Mouse (Mus musculus) megakaryocyte, embryonic 14.5 days (primary cell): ENCODE measurements around the gene Wrnip1. TPM values are rescaled to one million over a fixed set of nuclear protein-coding genes. Genes with fewer than 3 reads are reported as not detected.

Source experiments
- H3K27me3 ChIP-seq: replicated peaks from 2 replicates; pipeline ENCODE3; 2012; ENCODE audit warnings: inconsistent platforms
- H3K36me3 ChIP-seq: replicated peaks from 2 replicates; pipeline ENCODE3; 2012; ENCODE audit warnings: low read length, inconsistent platforms, mixed read lengths
- H3K4me1 ChIP-seq: 2 replicates; pipeline ENCODE4 v1.6.1; 2012; ENCODE audit warnings: inconsistent platforms
- H3K4me3 ChIP-seq: replicated peaks from 2 replicates; pipeline ENCODE3; 2012; ENCODE audit warnings: moderate library complexity, mild to moderate bottlenecking, inconsistent platforms
- H3K9me3 ChIP-seq: 2 replicates; pipeline ENCODE4 v1.6.1; 2012; ENCODE audit warnings: inconsistent platforms
- FLI1 ChIP-seq: IDR thresholded peaks from 2 replicates; pipeline ENCODE4 v1.6.1; 2012; ENCODE audit warnings: low read length, inconsistent platforms, mixed read lengths
- GATA1 ChIP-seq: IDR thresholded peaks from 3 replicates; pipeline ENCODE4 v1.6.1; 2012; ENCODE audit warnings: mixed read lengths, low read length, inconsistent platforms, borderline replicate concordance
- polyA plus RNA-seq: library from polyadenylated mRNA; stranded (reverse); fragments of >175 nt; gene quantifications from 2 replicates; pipeline ENCODE4 v1.2.3, GENCODE M21; 2012; ENCODE audit warnings: low replicate concordance; ENCODE audit not compliant: insufficient read depth

Gene Wrnip1
- polyA plus RNA-seq, 1 experiment: 19.4 TPM

DNA sequence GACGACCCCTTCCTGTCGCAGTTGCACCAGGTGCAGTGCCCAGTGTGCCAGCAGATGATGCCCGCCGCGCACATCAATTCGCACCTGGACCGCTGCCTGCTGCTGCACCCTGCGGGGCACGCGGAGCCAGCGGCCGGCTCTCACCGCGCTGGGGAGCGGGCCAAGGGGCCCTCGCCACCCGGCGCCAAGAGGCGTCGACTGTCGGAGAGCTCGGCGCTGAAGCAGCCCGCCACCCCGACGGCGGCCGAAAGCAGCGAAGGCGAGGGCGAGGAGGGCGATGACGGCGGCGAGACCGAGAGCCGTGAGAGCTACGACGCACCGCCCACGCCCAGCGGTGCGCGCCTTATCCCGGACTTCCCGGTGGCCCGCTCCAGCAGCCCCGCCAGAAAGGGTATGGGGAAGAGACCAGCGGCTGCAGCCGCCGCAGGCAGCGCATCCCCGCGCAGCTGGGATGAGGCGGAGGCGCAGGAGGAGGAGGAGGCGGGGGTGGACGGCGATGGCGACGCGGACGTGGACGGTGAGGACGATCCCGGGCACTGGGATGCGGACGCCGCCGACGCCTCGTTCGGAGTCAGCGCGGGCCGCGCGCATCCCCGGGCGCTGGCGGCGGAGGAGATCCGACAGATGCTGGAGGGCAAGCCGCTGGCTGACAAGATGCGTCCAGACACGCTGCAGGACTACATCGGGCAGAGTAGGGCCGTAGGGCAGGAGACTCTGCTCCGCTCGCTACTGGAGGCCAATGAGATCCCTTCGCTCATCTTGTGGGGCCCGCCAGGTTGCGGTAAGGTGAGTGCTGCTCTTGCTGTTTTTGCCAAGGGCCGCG, 632 bp downstream of the Wrnip1 start, which contains the start of gene D930007J09Rik:
TSS of gene D930007J09Rik (minus strand) at position 591 of the 823 bp plus-strand sequence.
- Histone ChIP-seq H3K27me3 (no peaks in the 10 kb centered on the region), H3K4me3 (peak within 1 kb of the TSS; percentile 100), H3K9me3 (no peaks in the 10 kb centered on the region), H3K36me3 (peaks cover 36% of the 10 kb centered on the region), H3K4me1 (peaks cover 41% of the 10 kb centered on the region)
- TF ChIP-seq GATA1 (no peak), FLI1 (no peak)

DNA sequence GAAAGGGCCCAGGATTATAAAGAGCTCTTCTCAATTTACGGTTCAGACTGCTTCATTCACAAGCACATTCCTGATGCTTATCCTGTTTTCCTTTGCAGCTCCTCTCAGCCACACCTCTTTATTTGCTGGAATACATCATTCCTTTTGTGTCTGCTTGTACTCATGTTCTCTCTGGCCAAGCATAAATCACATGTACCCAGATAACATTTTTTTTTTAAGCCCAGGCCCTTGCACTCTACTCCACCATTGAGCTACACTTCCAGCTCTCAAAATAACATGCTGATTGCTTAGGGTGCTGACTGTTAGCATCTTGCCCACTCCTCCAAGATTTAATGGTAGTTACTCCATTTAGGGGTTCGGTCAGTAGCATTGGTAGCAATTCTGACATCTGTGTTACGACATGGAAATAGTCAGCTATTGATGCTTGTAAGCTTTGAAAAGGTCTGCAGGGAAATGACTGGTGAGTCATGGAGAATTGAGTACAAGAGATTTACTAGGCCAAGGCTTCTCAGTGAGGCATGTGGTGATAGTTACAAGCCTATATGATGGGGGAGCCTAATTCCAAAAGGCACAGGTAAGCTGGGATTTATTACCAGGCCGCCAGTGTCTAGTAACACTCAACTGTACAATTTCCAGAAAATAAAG, 2.0 kb downstream of the Wrnip1 start:
- Histone ChIP-seq H3K9me3 (no peaks in the 10 kb centered on the region), H3K4me3 (peak overlapping the region; percentile 56), H3K4me1 (peaks cover 41% of the 10 kb centered on the region), H3K27me3 (no peaks in the 10 kb centered on the region), H3K36me3 (peaks cover 50% of the 10 kb centered on the region)
- TF ChIP-seq GATA1 (no peak), FLI1 (no peak)

DNA sequence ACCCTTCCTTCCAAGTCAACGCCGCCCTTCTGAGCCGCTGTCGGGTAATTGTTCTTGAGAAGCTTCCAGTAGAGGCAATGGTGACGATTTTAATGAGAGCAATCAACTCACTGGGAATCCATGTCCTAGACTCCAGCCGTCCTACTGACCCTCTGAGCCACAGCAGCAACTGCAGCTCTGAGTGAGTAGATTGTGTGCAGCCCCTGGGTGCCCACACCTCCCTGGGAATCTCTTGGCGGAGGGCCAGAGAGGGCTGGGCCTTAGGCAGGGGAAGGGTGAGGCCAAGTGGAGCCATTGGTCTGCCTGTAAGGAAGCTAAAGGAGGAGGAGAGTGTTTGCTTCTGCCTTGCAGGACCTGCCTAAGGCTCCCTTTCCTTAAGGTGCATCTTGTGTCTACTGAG, 5.0 kb downstream of the Wrnip1 start:
- Histone ChIP-seq H3K9me3 (no peaks in the 10 kb centered on the region), H3K36me3 (peaks cover 77% of the 10 kb centered on the region), H3K4me1 (peaks cover 25% of the 10 kb centered on the region), H3K27me3 (no peaks in the 10 kb centered on the region), H3K4me3 (no peak overlapping the region)
- TF ChIP-seq FLI1 (no peak), GATA1 (no peak)

DNA sequence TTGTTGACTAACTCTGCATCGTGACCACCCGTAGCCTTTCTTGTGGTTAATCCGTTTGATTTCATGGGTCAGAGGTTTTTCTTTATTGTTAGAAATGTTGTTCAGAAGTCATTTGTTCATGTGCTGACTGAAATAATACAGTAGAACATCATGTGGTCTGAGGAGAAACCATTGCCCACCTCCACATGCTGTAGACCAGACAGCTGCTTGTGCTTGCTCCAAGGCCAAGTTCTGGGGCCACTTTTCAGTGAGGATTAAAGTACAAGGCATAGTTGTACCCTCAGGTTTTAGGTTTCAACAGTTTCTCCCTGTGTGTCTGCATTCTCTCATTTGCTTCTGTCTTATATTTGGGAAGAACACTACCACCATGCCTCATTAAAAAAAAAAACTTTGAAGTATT, 5.8 kb downstream of the Wrnip1 start:
- H3K36me3 ChIP-seq: peaks cover 85% of the 10 kb centered on the region
- H3K4me1 ChIP-seq: peaks cover 22% of the 10 kb centered on the region
- no peaks in the 10 kb centered on the region for H3K27me3 ChIP-seq
- TF ChIP-seq FLI1 (no peak), GATA1 (no peak)
- H3K4me3 ChIP-seq: no peak overlapping the region
- H3K9me3 ChIP-seq: no peaks in the 10 kb centered on the region

DNA sequence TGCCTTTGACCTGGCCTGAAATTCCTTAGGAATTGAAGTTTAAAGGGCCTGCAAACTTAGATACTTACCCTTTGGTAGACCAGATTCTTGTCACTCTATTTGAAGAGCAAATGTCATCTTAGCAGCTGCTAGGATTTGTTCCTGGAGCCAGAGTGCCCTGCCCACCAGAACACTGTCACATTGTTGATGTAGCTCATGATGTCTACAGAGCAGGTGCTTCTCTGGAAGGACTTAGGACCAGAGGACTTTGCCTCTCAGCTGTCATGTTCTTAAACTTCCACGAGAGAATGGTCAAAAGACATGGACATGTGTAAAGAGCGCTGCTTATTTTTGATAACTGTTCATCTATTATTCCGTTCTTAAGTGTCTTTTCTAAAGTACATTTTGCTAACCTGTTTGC, 17.4 kb downstream of the Wrnip1 start:
- Histone ChIP-seq H3K27me3 (no peaks in the 10 kb centered on the region), H3K4me1 (peaks cover 20% of the 10 kb centered on the region), H3K36me3 (peaks cover 92% of the 10 kb centered on the region), H3K9me3 (peaks cover 2% of the 10 kb centered on the region), H3K4me3 (no peak overlapping the region)
- TF ChIP-seq GATA1 (no peak), FLI1 (no peak)

DNA sequence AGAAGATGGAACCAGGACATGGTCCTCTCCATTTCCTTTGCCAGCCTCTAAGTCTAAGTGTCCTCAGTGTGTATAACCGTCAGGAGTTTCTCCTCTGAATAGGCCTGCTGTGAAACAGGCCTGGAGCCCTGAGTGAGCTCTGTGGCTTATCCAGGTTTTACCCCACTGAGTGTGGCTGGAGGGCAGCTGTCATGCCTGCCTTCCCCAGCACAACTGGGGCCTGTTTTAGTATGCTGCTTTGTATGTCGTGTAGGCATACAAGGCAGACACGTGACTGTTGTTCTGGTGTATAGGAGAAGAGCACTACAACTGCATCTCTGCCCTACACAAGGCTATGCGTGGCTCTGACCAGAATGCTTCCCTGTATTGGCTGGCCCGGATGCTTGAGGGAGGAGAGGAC, 18.1 kb downstream of the Wrnip1 start:
- Histone ChIP-seq H3K36me3 (peaks cover 87% of the 10 kb centered on the region), H3K9me3 (no peaks in the 10 kb centered on the region), H3K4me3 (no peak overlapping the region), H3K27me3 (no peaks in the 10 kb centered on the region), H3K4me1 (peaks cover 25% of the 10 kb centered on the region)
- TF ChIP-seq FLI1 (no peak), GATA1 (no peak)

DNA sequence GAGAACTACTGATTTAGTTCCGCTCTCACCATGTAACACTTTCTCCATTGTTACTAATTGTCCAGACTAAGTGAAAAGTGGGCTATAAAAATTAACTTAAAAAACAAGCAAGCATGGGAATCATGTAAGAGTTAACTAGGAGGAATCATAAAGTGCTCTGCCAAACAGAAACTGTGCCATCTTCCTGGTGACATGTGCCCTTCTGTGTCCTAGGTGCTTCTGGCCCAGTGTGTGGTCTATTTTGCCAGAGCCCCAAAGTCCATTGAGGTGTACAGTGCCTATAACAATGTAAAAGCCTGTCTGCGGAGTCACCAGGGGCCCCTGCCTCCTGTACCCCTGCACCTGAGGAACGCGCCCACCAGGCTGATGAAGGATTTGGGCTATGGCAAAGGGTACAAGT, 19.8 kb downstream of the Wrnip1 start:
- H3K27me3 ChIP-seq: no peaks in the 10 kb centered on the region
- no peak for TF ChIP-seq FLI1
- H3K4me3 ChIP-seq: no peak overlapping the region
- H3K4me1 ChIP-seq: peaks cover 25% of the 10 kb centered on the region
- peaks cover 70% of the 10 kb centered on the region for H3K36me3 ChIP-seq
- no peaks in the 10 kb centered on the region for H3K9me3 ChIP-seq

DNA sequence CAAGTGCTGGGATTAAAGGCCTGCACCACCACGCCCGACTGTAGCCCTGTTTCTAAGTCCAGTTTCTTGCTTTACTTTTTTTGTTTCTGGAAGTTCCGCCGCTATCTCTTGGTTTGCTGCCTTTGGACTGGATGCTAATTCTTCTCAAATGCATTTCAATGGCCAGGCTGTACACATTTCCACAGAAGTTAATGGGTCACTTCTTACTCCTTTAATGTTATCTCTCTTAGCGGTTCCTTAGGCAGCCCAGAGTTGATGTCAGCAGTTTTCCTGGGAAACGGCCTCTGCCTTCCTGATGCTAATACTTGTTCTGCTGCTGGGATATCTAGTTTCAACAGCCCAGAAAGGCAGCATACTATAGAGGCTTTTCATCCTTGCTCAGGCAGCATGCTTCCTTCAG, 21.3 kb downstream of the Wrnip1 start:
- TF ChIP-seq GATA1 (no peak), FLI1 (no peak)
- peaks cover 33% of the 10 kb centered on the region for H3K4me1 ChIP-seq
- peaks cover 55% of the 10 kb centered on the region for H3K36me3 ChIP-seq
- H3K9me3 ChIP-seq: no peaks in the 10 kb centered on the region
- H3K4me3 ChIP-seq: no peak overlapping the region
- no peaks in the 10 kb centered on the region for H3K27me3 ChIP-seq

DNA sequence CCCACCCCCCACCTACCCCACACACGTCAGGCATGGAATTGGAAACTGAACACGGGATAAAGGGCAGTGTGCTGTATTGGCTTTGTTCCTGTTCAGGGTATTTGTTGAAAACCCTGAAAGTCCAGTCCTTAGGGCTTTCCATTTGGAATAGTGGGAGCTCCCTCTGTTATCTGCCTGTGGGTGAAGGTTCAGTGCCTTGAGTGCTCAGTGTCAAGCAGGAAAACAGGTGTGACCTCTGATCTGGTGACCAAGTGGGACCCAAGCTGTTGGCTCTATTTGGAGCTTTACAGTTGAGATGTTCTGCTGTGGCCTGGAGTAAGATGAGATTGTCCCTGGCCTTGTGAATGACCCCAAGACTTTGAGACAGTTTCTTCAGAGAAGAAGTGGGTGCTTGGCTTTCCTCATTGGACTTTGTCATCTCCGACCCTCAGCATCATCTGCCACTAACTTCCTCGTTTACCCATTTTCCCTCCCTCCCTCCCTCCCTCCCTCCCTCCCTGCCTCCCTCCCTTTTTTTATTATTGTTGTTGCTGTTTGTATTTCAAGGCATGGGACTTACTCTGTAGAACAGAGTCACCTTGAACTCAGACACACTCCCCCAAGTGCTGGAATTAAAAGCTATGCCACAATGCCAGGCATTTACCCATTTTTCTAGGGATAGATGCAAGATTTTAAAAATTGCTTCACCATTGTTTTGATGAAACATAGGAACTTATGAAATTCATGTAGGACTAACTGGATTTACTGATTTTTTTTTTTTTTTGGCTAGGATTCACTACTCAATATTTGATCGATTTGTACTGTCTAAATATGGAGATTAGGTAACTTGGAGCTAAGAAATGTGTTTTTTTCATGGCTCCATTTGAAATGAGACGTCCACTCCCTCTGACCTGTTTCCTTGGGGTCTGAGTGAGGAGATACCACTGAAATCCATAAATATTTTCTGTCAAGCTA, 22.8 kb downstream of the Wrnip1 start:
- peaks cover 49% of the 10 kb centered on the region for H3K4me1 ChIP-seq
- TF ChIP-seq GATA1: no peak
- TF ChIP-seq FLI1: no peak

DNA sequence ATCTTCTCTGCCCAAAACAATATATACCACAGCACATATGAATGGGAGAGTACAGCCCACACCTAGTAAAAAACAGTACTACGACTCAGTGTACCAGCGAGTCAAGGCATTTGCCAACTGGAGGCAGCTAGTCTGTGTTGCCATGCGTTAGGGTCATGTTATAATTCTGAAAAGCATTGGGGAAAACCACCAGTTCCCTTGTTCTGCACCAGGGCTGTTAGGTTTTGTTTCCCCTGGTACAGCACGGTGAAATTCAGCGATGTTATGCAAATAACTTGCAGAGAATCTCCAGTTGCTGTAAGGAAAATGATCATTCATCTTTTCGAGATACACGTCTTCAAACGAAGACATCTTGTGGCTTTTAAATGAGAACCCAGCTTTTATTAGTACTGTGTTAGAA, 23.7 kb downstream of the Wrnip1 start:
- Histone ChIP-seq H3K36me3 (peaks cover 31% of the 10 kb centered on the region), H3K27me3 (no peaks in the 10 kb centered on the region), H3K4me3 (no peak overlapping the region), H3K4me1 (peaks cover 53% of the 10 kb centered on the region), H3K9me3 (no peaks in the 10 kb centered on the region)
- TF ChIP-seq FLI1 (no peak), GATA1 (no peak)

More for the DNA sequence above, 22.8 kb downstream of the Wrnip1 start:
- Histone ChIP-seq H3K9me3 (no peaks in the 10 kb centered on the region), H3K4me3 (no peak overlapping the region), H3K27me3 (no peaks in the 10 kb centered on the region), H3K36me3 (peaks cover 40% of the 10 kb centered on the region)
